Mouse (Mus musculus) C2C12 (cell line): ENCODE results near the gene Mthfd1l. TPM values are rescaled to one million over a fixed set of nuclear protein-coding genes. Genes with fewer than 3 reads are reported as not detected.

Source experiments
- H3K27me3 ChIP-seq: one replicate; pipeline ENCODE4 v1.6.1; 2011; ENCODE audit not compliant: control insufficient read depth, insufficient read depth, insufficient read length
- H3K36me3 ChIP-seq: one replicate; pipeline ENCODE4 v1.6.1; 2011; ENCODE audit not compliant: control insufficient read depth, insufficient read depth
- H3K4me3 ChIP-seq: one replicate; pipeline ENCODE4 v1.5.1; 2011; ENCODE audit warnings: mild to moderate bottlenecking, control low read depth; ENCODE audit not compliant: poor library complexity, insufficient read depth, severe bottlenecking
- H3K79me2 ChIP-seq: one replicate; pipeline ENCODE4 v1.6.1; 2011; ENCODE audit not compliant: control insufficient read depth, insufficient read depth
- H3K79me3 ChIP-seq: one replicate; pipeline ENCODE4 v1.6.1; 2011; ENCODE audit warnings: low read depth, control low read depth
- H3ac ChIP-seq: one replicate; pipeline ENCODE3; 2011; ENCODE audit warnings: low read depth; ENCODE audit not compliant: control insufficient read depth, insufficient read length
- CEBPB ChIP-seq: IDR thresholded peaks from one replicate; pipeline ENCODE4 v1.6.1; 2011; ENCODE audit warnings: low read depth, mild to moderate bottlenecking, control low read depth, moderate library complexity
- CTCF ChIP-seq: IDR thresholded peaks from one replicate; pipeline ENCODE4 v1.5.1; 2011; ENCODE audit not compliant: control insufficient read depth, insufficient read depth, insufficient read length
- FOSL1 ChIP-seq: IDR thresholded peaks from one replicate; pipeline ENCODE4 v1.8.0; 2011; ENCODE audit warnings: mild to moderate bottlenecking, low read length; ENCODE audit not compliant: poor library complexity, insufficient read depth, severe bottlenecking
- MAX ChIP-seq: IDR thresholded peaks from one replicate; pipeline ENCODE4 v1.6.1; 2011; ENCODE audit warnings: mild to moderate bottlenecking, control low read depth
- MYOD1 ChIP-seq: IDR thresholded peaks from one replicate; pipeline ENCODE4 v1.6.1; 2011; ENCODE audit warnings: low read depth; ENCODE audit not compliant: control insufficient read depth, insufficient read length
- MYOG ChIP-seq: IDR thresholded peaks from one replicate; pipeline ENCODE4 v1.6.1; 2011; ENCODE audit not compliant: control insufficient read depth, insufficient read length; ENCODE audit errors: extremely low read depth
- USF1 ChIP-seq: IDR thresholded peaks from one replicate; pipeline ENCODE4 v1.6.1; 2011; ENCODE audit warnings: low read depth, mild to moderate bottlenecking, control low read depth, moderate library complexity
- polyA plus RNA-seq: library from polyadenylated mRNA; unstranded; fragments of >200 nt; fragmentation: generic; extraction: Trizol; gene quantifications from one replicate; pipeline ENCODE4 v1.2.1, GENCODE M21; 2012; ENCODE audit warnings: missing spikeins

The Mthfd1l gene
- polyA plus RNA-seq, 1 experiment, result 43.6 TPM

- Histone ChIP-seq H3K4me3 (no peak overlapping the region), H3K79me3 (no peaks in the 10 kb centered on the region), H3ac (no peak overlapping the region), H3K27me3 (no peaks in the 10 kb centered on the region), H3K79me2 (no peaks in the 10 kb centered on the region), H3K36me3 (peaks cover 12% of the 10 kb centered on the region)
- no peak for TF ChIP-seq MYOG
- no peak for TF ChIP-seq USF1
- TF ChIP-seq FOSL1, result no peak
- TF ChIP-seq MAX, result no peak
- no peak for TF ChIP-seq CEBPB
- TF ChIP-seq CTCF, result no peak
- no peak for TF ChIP-seq MYOD1
Observed at GRCm38 (mm10) chr10:4141689-4142088, 168.8 kb downstream of the Mthfd1l start.

DNA sequence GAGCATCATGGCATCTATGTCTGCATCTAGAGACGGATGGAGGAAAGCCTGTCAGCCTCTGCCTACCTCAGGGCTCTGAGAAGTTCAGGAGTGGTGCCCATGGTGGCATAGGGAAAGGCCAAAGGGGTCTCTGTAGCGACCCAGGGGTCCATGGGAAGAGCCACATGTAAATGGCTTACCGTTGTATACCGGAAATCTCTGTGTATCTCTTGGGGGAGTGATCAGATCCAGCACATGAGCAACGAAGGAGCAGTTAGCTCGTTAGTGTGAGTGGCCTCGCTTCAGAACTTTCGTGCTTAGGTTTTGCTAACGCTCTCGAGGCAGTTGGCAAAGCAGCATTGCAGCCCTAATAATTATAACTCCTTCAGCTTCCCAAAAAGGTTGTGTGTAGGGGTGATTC is 169.9 kb downstream of the Mthfd1l start:
- Histone ChIP-seq H3K79me3 (no peaks in the 10 kb centered on the region), H3K4me3 (no peak overlapping the region), H3ac (no peak overlapping the region), H3K27me3 (no peaks in the 10 kb centered on the region), H3K79me2 (no peaks in the 10 kb centered on the region), H3K36me3 (peaks cover 15% of the 10 kb centered on the region)
- TF ChIP-seq CEBPB (no peak), MYOG (no peak), USF1 (no peak)

DNA sequence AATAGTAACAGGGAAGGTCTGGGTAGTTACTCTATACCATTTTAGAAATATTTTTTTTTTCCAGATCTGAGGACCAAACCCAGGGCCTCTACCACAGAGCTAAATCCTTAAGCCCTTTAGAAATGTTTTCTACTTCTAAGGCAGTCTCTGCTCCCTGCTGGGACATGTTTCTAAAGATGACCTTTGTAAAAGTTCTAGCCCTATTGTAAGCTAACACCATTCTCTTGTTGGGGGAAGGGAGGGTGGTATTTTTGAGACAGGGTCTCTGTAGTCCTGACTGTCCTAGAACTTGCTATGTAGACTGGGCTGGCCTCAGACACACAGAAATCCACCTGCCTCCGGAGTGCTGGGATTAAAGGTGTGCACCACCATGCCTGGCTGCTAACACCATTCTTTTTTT is 170.5 kb downstream of the Mthfd1l start:
- no peaks in the 10 kb centered on the region for H3K79me2 ChIP-seq
- no peak overlapping the region for H3ac ChIP-seq
- no peak overlapping the region for H3K4me3 ChIP-seq
- no peaks in the 10 kb centered on the region for H3K79me3 ChIP-seq
- no peaks in the 10 kb centered on the region for H3K27me3 ChIP-seq
- no peak for TF ChIP-seq USF1
- no peak for TF ChIP-seq MYOG
- TF ChIP-seq FOSL1, result no peak
- no peak for TF ChIP-seq MYOD1
- TF ChIP-seq CEBPB, result no peak
- no peak for TF ChIP-seq CTCF
- no peak for TF ChIP-seq MAX
- H3K36me3 ChIP-seq, result peaks cover 20% of the 10 kb centered on the region

- Histone ChIP-seq H3ac (no peak overlapping the region), H3K27me3 (no peaks in the 10 kb centered on the region), H3K36me3 (peaks cover 34% of the 10 kb centered on the region), H3K4me3 (no peak overlapping the region), H3K79me3 (no peaks in the 10 kb centered on the region), H3K79me2 (no peaks in the 10 kb centered on the region)
- TF ChIP-seq USF1 (no peak), FOSL1 (no peak), CEBPB (no peak), CTCF (no peak), MAX (no peak), MYOG (no peak), MYOD1 (no peak)
Observed at GRCm38 (mm10) chr10:4145080-4145807, 172.3 kb downstream of the Mthfd1l start.

- no peak overlapping the region for H3K4me3 ChIP-seq
- peaks cover 39% of the 10 kb centered on the region for H3K36me3 ChIP-seq
- H3K79me3 ChIP-seq, result no peaks in the 10 kb centered on the region
- no peaks in the 10 kb centered on the region for H3K79me2 ChIP-seq
- no peak overlapping the region for H3ac ChIP-seq
- TF ChIP-seq CEBPB, result no peak
- no peak for TF ChIP-seq MYOG
- TF ChIP-seq MYOD1, result no peak
- TF ChIP-seq MAX, result no peak
- no peak for TF ChIP-seq FOSL1
- no peak for TF ChIP-seq CTCF
- TF ChIP-seq USF1, result no peak
- H3K27me3 ChIP-seq, result no peaks in the 10 kb centered on the region
Observed at GRCm38 (mm10) chr10:4146947-4147346, 174.0 kb downstream of the Mthfd1l start.

GRCm38 (mm10) chr10:4151159-4151558 is 178.2 kb downstream of the Mthfd1l start:
- peaks cover 43% of the 10 kb centered on the region for H3K36me3 ChIP-seq
- TF ChIP-seq FOSL1 (no peak), MYOG (no peak), MYOD1 (no peak), CTCF (no peak)

More at GRCm38 (mm10) chr10:4151159-4151558, 178.2 kb downstream of the Mthfd1l start:
- no peak overlapping the region for H3ac ChIP-seq
- H3K4me3 ChIP-seq, result no peak overlapping the region
- H3K79me3 ChIP-seq, result no peaks in the 10 kb centered on the region
- no peaks in the 10 kb centered on the region for H3K27me3 ChIP-seq
- H3K79me2 ChIP-seq, result no peaks in the 10 kb centered on the region
